Mouse (Mus musculus) heart, embryonic 14.5 days (tissue): ENCODE measurements around the gene Dok3. TPM values are rescaled to one million over a fixed set of nuclear protein-coding genes. Genes with fewer than 3 reads are reported as not detected.

Experiments used
- ATAC-seq: fragments of 200-750 bp; cut with Nextera tagmentation; 2 replicates; pipeline ENCODE4 v1.8.0; 2017; ENCODE audit warnings: low read depth, moderate TSS enrichment; ENCODE audit not compliant: insufficient number of reproducible peaks, insufficient read depth, low FRiP score
- H3K27ac ChIP-seq, 2 experiments: fragments of 200-500 bp in 1 of 2; fragments of 300-500 bp in 1 of 2; sonication (generic) in 1 of 2; replicated peaks in 1 of 2; 2 replicates each; pipeline ENCODE4 v1.5.1; 2012 to 2014; ENCODE audit warnings: low read depth in 2 of 2, low read length in 2 of 2, control low read depth in 1 of 2, mild to moderate bottlenecking in 1 of 2, mixed read lengths in 1 of 2; ENCODE audit not compliant: control insufficient read depth in 1 of 2, insufficient read depth in 1 of 2
- H3K27me3 ChIP-seq: fragments of 300-500 bp; sonication (generic); 2 replicates; pipeline ENCODE4 v1.6.1; 2014; ENCODE audit warnings: mild to moderate bottlenecking, low read length, control low read depth; ENCODE audit not compliant: control insufficient read depth, insufficient read depth
- H3K36me3 ChIP-seq: fragments of 300-500 bp; sonication (generic); 2 replicates; pipeline ENCODE4 v1.6.1; 2014; ENCODE audit warnings: mild to moderate bottlenecking, control low read depth, low read length, mixed read lengths; ENCODE audit not compliant: control insufficient read depth, insufficient read depth
- H3K4me1 ChIP-seq, 2 experiments: fragments of 200-500 bp in 1 of 2; fragments of 300-500 bp in 1 of 2; sonication (generic) in 1 of 2; 2 replicates each; pipeline ENCODE4 v1.6.1; 2012 to 2014; ENCODE audit warnings: low read length in 2 of 2, control low read depth in 1 of 2, mixed read lengths in 1 of 2; ENCODE audit not compliant: control insufficient read depth in 2 of 2, insufficient read depth in 2 of 2
- H3K4me2 ChIP-seq: fragments of 300-500 bp; sonication (generic); 2 replicates; pipeline ENCODE4 v1.6.1; 2014; ENCODE audit warnings: mild to moderate bottlenecking, low read length
- H3K4me3 ChIP-seq, 2 experiments: fragments of 200-500 bp in 1 of 2; fragments of 300-500 bp in 1 of 2; sonication (generic) in 1 of 2; 2 replicates each; pipeline ENCODE4 v1.5.1; 2012 to 2014; ENCODE audit warnings: low read length in 2 of 2, mild to moderate bottlenecking in 2 of 2, control low read depth in 1 of 2, low read depth in 1 of 2, moderate library complexity in 1 of 2; ENCODE audit not compliant: control insufficient read depth in 1 of 2, insufficient read depth in 1 of 2
- H3K9ac ChIP-seq: fragments of 300-500 bp; sonication (generic); 2 replicates; pipeline ENCODE4 v1.6.1; 2014; ENCODE audit warnings: mild to moderate bottlenecking, low read length
- H3K9me3 ChIP-seq: fragments of 300-500 bp; sonication (generic); 2 replicates; pipeline ENCODE4 v1.6.1; 2016; ENCODE audit warnings: low read length, control low read depth; ENCODE audit not compliant: control insufficient read depth
- WGBS: fragments of 180-500 bp; shearing (Covaris S2); extraction: QIAGEN DNeasy Blood & Tissue Kit; methylation state at CpG from one replicate; pipeline ENCODE4 v1.1.7; 2014; 5-methylcytosine and 5-hydroxymethylcytosine counted together
- polyA plus RNA-seq: library from polyadenylated mRNA; unstranded; fragments of >200 nt; fragmentation: Nextera tagmentation; extraction: Ambion mirVana; gene quantifications from 2 replicates; pipeline ENCODE4 v1.2.1, GENCODE M21; 2014

Dok3 gene
- polyA plus RNA-seq, 1 experiment from 2014 or later: 1.3 TPM

- WGBS: under 1% methylated on average over 55 of the region's 55 CpGs
- Histone ChIP-seq H3K4me1 (peaks cover 29 to 40% of the 10 kb centered on the region in 2 experiments), H3K27me3 (peaks cover 14% of the 10 kb centered on the region), H3K27ac (peak within 1 kb of the TSS; percentile 97 to 99), H3K4me3 (peak within 1 kb of the TSS; percentile 84 to 99), H3K36me3 (peaks cover 31% of the 10 kb centered on the region), H3K4me2 (peak within 1 kb of the TSS; percentile 92), H3K9me3 (no peaks in the 10 kb centered on the region), H3K9ac (peak within 1 kb of the TSS; percentile 99)
- peak; percentile 40; the same call in 1 of the 2 replicates for ATAC-seq
Measured at GRCm38 (mm10) chr13:55513111-55513748, 15.9 kb downstream of the Dok3 start, which contains the start of gene Pdlim7. Gene Pdlim7 (minus strand): TSS chr13:55513676.

GRCm38 (mm10) chr13:55512379-55513031 is 16.6 kb downstream of the Dok3 start:
- Histone ChIP-seq H3K36me3 (peaks cover 38% of the 10 kb centered on the region), H3K27ac (peak overlapping the region; percentile 97 to 99), H3K4me1 (peaks cover 29 to 41% of the 10 kb centered on the region in 2 experiments), H3K9me3 (no peaks in the 10 kb centered on the region), H3K27me3 (peaks cover 8% of the 10 kb centered on the region), H3K9ac (peak overlapping the region; percentile 99), H3K4me3 (peak overlapping the region; percentile 84 to 99), H3K4me2 (peak overlapping the region; percentile 92)
- peak; percentile 41 for ATAC-seq
- 1% methylated on average over 25 of the region's 25 CpGs for WGBS

- 7% methylated on average over 5 of the region's 5 CpGs for WGBS
- H3K9ac ChIP-seq: peak overlapping the region; percentile 99
- H3K27me3 ChIP-seq: peaks cover 8% of the 10 kb centered on the region
- H3K9me3 ChIP-seq: no peaks in the 10 kb centered on the region
- H3K27ac ChIP-seq: peak overlapping the region; percentile 97 to 99
- H3K4me2 ChIP-seq: peak overlapping the region; percentile 92
- H3K36me3 ChIP-seq: peaks cover 48% of the 10 kb centered on the region
- peaks cover 29 to 41% of the 10 kb centered on the region in 2 experiments for H3K4me1 ChIP-seq
- no peak for ATAC-seq
- H3K4me3 ChIP-seq: peak overlapping the region; percentile 84 to 99
Measured at GRCm38 (mm10) chr13:55511492-55511861, 17.6 kb downstream of the Dok3 start.

GRCm38 (mm10) chr13:55510668-55511491 is 18.2 kb downstream of the Dok3 start:
- 3% methylated on average over 6 of the region's 6 CpGs for WGBS
- peaks cover 29 to 41% of the 10 kb centered on the region in 2 experiments for H3K4me1 ChIP-seq
- peaks cover 54% of the 10 kb centered on the region for H3K36me3 ChIP-seq

GRCm38 (mm10) chr13:55510332-55510667 is 18.8 kb downstream of the Dok3 start:
- ATAC-seq: peak; percentile 4
- Histone ChIP-seq H3K4me1 (peaks cover 29 to 41% of the 10 kb centered on the region in 2 experiments), H3K27ac (peak overlapping the region; percentile 72 to 97), H3K4me3 (peak overlapping the region; percentile 6 to 17; a peak in 3 of 4 replicates), H3K36me3 (peaks cover 60% of the 10 kb centered on the region), H3K9ac (peak overlapping the region; percentile 63), H3K27me3 (peaks cover 7% of the 10 kb centered on the region), H3K9me3 (no peaks in the 10 kb centered on the region), H3K4me2 (peak overlapping the region; percentile 92)
- 10% methylated on average over 3 of the region's 3 CpGs for WGBS

More at GRCm38 (mm10) chr13:55510668-55511491, 18.2 kb downstream of the Dok3 start:
- peak overlapping the region; percentile 99 for H3K9ac ChIP-seq
- peak overlapping the region; percentile 92 for H3K4me2 ChIP-seq
- H3K27ac ChIP-seq: peak overlapping the region; percentile 97 to 99
- peak; percentile 78 for ATAC-seq
- peaks cover 8% of the 10 kb centered on the region for H3K27me3 ChIP-seq
- H3K9me3 ChIP-seq: no peaks in the 10 kb centered on the region
- H3K4me3 ChIP-seq: peak overlapping the region; percentile 21 to 99

GRCm38 (mm10) chr13:55508531-55508930 is 20.6 kb downstream of the Dok3 start:
- Histone ChIP-seq H3K4me3 (no peak overlapping the region), H3K27me3 (no peaks in the 10 kb centered on the region), H3K9me3 (no peaks in the 10 kb centered on the region), H3K9ac (no peak overlapping the region), H3K36me3 (peaks cover 78% of the 10 kb centered on the region), H3K4me1 (peaks cover 29 to 46% of the 10 kb centered on the region in 2 experiments), H3K27ac (no peak overlapping the region), H3K4me2 (no peak overlapping the region)
- ATAC-seq: no peak
- WGBS: 88% methylated on average over 10 of the region's 10 CpGs

- Histone ChIP-seq H3K27me3 (no peaks in the 10 kb centered on the region), H3K9ac (no peak overlapping the region), H3K27ac (no peak overlapping the region), H3K9me3 (no peaks in the 10 kb centered on the region), H3K4me1 (peaks cover 29 to 46% of the 10 kb centered on the region in 2 experiments), H3K36me3 (peaks cover 84% of the 10 kb centered on the region), H3K4me2 (no peak overlapping the region), H3K4me3 (no peak overlapping the region)
- ATAC-seq: no peak
- WGBS: 66% methylated on average over 11 of the region's 11 CpGs
Measured at GRCm38 (mm10) chr13:55507877-55508276, 21.2 kb downstream of the Dok3 start.
